Mouse (Mus musculus): Measurements from ENCODE around the gene Wdcp.

GRCm38 (mm10) chr12:4878296-4878783 is 35.2 kb downstream of the Wdcp start:
- no peak for TF ChIP-seq CTCF (IDR thresholded peaks at IDR 0.05; ENCODE audit: control insufficient read depth, insufficient read depth, insufficient replicate concordance, low read depth, low read length)
- TF ChIP-seq POLR2A (IDR thresholded peaks at IDR 0.05; ENCODE audit: control insufficient read depth, low read depth, low read length): no peak
